Mouse (Mus musculus) intestine, postnatal 0 days (tissue): ENCODE measurements around the gene Wdfy4. TPM values are rescaled to one million over a fixed set of nuclear protein-coding genes. Genes with fewer than 3 reads are reported as not detected.

Experiments used
- ATAC-seq: fragments of 200-750 bp; cut with Nextera tagmentation; 2 replicates; pipeline ENCODE4 v1.8.0; 2017; ENCODE audit warnings: mild to moderate bottlenecking, moderate TSS enrichment, moderate library complexity
- H3K27ac ChIP-seq: fragments of 300-500 bp; sonication (generic); 2 replicates; pipeline ENCODE4 v1.5.1; 2014; ENCODE audit warnings: mild to moderate bottlenecking, low read depth, low read length, moderate library complexity
- H3K27me3 ChIP-seq: fragments of 300-500 bp; sonication (generic); replicated peaks from 2 replicates; pipeline ENCODE4 v1.6.1; 2014; ENCODE audit warnings: low read length, mixed read lengths; ENCODE audit not compliant: control insufficient read depth, insufficient read depth
- H3K36me3 ChIP-seq: fragments of 300-500 bp; sonication (generic); 2 replicates; pipeline ENCODE4 v1.6.1; 2014; ENCODE audit warnings: mild to moderate bottlenecking, moderate library complexity; ENCODE audit not compliant: control insufficient read depth, insufficient read depth
- H3K4me1 ChIP-seq: fragments of 300-500 bp; sonication (generic); replicated peaks from 2 replicates; pipeline ENCODE4 v1.6.1; 2014; ENCODE audit warnings: antibody characterized with exemption, low read length, mixed read lengths; ENCODE audit not compliant: control insufficient read depth, insufficient read depth
- H3K4me2 ChIP-seq: fragments of 300-500 bp; sonication (generic); replicated peaks from 2 replicates; pipeline ENCODE4 v1.6.1; 2014; ENCODE audit warnings: low read depth, mild to moderate bottlenecking, moderate library complexity
- H3K4me3 ChIP-seq: fragments of 300-500 bp; sonication (generic); 2 replicates; pipeline ENCODE4 v1.5.1; 2014; ENCODE audit warnings: low read depth, low read length
- H3K9ac ChIP-seq: fragments of 300-500 bp; sonication (generic); 2 replicates; pipeline ENCODE4 v1.6.1; 2014; ENCODE audit warnings: mild to moderate bottlenecking, low read depth, low read length
- H3K9me3 ChIP-seq: fragments of 300-500 bp; sonication (generic); 2 replicates; pipeline ENCODE4 v1.6.1; 2016; ENCODE audit warnings: mixed run types; ENCODE audit not compliant: control insufficient read depth
- CTCF ChIP-seq: sonication (generic); IDR thresholded peaks from 2 replicates; pipeline ENCODE4 v1.5.1; 2016; ENCODE audit warnings: low read depth, mild to moderate bottlenecking, control low read depth, antibody characterized with exemption, moderate library complexity
- WGBS: fragments of 180-500 bp; shearing (Covaris S2); extraction: QIAGEN DNeasy Blood & Tissue Kit; methylation state at CpG from one replicate; pipeline ENCODE4 v1.1.7; 2014; 5-methylcytosine and 5-hydroxymethylcytosine counted together
- polyA plus RNA-seq: library from polyadenylated mRNA; unstranded; fragments of >200 nt; fragmentation: Nextera tagmentation; extraction: Ambion mirVana; gene quantifications from 2 replicates; pipeline ENCODE4 v1.2.1, GENCODE M21; 2015

The Wdfy4 gene
- polyA plus RNA-seq, 1 experiment from 2014 or later = 0.17 TPM

DNA sequence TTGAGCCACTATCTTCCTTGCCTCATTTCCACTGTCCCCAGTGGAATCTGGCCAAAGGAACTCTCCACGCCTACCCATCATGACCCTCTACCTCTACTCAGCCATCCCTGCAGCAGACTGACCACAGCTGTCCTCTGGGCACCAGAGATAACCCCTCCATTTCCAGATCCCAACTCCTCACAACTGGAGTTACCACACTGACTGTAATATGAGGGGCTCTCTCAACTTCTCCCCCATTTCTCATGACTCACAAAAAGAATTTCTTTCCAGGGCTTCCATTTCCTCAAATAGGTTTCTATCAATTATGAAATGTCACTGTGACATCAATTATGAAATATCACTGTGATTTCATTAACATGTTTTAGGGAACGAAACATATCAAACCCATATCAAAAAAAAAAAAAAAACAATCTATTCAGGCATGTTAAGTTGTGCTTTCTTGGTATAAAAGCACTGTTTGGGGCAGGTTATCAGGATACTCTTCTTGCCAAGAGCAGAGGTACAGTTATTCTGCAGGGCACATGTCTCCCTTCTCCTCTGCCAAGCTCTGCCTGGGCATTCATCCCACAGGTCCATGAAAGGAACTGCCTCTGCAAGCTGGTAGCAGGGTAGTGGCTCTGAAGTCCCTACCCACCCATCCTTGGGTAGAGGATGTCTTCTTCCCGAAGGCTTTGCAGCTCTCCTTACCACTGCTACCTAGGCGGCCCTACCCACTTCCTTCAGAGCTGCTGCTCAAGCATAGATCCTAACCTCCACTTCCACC is 10.1 kb downstream of the Wdfy4 start:
- 71% methylated on average over 4 of the region's 4 CpGs for WGBS
- Histone ChIP-seq H3K4me1 (no peaks in the 10 kb centered on the region), H3K9ac (no peak overlapping the region), H3K4me3 (no peak overlapping the region), H3K4me2 (no peak overlapping the region), H3K9me3 (no peaks in the 10 kb centered on the region), H3K36me3 (no peaks in the 10 kb centered on the region), H3K27ac (no peak overlapping the region), H3K27me3 (no peaks in the 10 kb centered on the region)
- no peak for TF ChIP-seq CTCF
- no peak for ATAC-seq

DNA sequence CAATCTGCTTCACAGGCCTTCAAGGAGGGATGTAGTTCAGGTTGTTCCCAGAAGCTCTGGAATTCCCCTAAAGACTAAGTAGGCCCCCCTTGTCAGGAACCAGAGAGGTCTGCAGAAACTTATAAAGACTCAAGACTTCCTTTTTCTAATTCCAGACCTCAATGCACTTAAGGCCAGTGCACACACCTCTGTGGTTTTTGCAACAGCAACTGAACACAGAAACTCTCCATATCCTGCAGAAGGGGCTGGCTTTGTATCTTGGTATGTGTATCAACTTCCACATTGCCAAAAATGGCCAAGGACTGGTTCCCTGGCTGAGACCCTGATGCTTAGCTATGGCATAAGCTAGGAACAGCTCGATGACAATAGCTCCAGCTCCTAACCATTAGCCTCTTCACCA is 13.4 kb downstream of the Wdfy4 start:
- no peak for ATAC-seq
- no peaks in the 10 kb centered on the region for H3K27me3 ChIP-seq
- H3K9me3 ChIP-seq = no peaks in the 10 kb centered on the region
- H3K9ac ChIP-seq = no peak overlapping the region
- no peaks in the 10 kb centered on the region for H3K4me1 ChIP-seq
- no peak overlapping the region for H3K4me3 ChIP-seq
- TF ChIP-seq CTCF = no peak
- no peak overlapping the region for H3K27ac ChIP-seq
- WGBS = 73% methylated on average over 1 of the region's 1 CpGs
- no peak overlapping the region for H3K4me2 ChIP-seq
- H3K36me3 ChIP-seq = no peaks in the 10 kb centered on the region

DNA sequence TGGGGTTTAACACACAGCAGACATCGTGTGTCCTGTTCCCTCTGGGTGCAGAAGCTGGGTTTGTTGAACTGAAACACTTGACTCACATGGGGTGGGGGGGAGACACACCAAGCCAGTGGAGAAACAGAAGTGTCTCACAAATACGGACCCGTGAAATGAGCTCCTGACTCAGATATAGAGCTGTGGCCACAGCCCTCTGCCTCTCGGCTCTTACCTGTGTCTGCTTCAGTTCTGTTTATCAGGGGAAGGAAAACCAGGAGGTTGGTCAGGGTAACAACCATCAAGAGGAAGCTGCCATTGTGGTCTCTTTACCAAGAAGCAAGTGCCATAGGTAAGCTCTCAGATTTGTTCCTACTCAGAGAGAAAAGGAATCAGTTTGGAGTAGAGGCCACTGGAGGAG is 16.6 kb downstream of the Wdfy4 start:
- no peak for TF ChIP-seq CTCF
- no peak overlapping the region for H3K9ac ChIP-seq
- no peaks in the 10 kb centered on the region for H3K4me1 ChIP-seq
- no peaks in the 10 kb centered on the region for H3K9me3 ChIP-seq
- no peaks in the 10 kb centered on the region for H3K36me3 ChIP-seq
- H3K4me3 ChIP-seq = no peak overlapping the region
- WGBS = 80% methylated on average over 4 of the region's 4 CpGs
- no peak overlapping the region for H3K27ac ChIP-seq
- no peak for ATAC-seq
- no peak overlapping the region for H3K4me2 ChIP-seq
- H3K27me3 ChIP-seq = no peaks in the 10 kb centered on the region

DNA sequence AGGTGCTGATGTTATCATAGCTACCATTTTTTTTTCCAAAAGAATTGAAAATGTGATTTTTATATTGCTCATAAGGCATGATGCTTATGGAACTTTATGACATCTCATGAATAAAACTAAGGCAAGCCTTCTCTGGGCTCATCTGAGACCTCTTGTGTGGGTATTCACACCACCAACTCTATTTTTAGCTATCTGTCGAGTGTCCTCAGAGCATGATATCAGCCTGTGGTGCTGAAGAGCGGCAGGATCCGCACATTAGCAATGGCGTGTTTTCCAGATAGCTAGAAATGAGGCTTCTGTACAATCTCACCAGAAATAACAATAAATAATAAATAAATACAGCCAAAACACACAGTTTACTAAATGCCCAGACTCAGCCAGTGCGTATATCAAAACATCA is 23.1 kb downstream of the Wdfy4 start:
- Histone ChIP-seq H3K4me2 (no peak overlapping the region), H3K9me3 (no peaks in the 10 kb centered on the region), H3K36me3 (no peaks in the 10 kb centered on the region), H3K9ac (no peak overlapping the region), H3K4me1 (no peaks in the 10 kb centered on the region), H3K4me3 (no peak overlapping the region), H3K27ac (no peak overlapping the region), H3K27me3 (no peaks in the 10 kb centered on the region)
- 87% methylated on average over 5 of the region's 5 CpGs for WGBS
- TF ChIP-seq CTCF = no peak
- ATAC-seq = no peak

DNA sequence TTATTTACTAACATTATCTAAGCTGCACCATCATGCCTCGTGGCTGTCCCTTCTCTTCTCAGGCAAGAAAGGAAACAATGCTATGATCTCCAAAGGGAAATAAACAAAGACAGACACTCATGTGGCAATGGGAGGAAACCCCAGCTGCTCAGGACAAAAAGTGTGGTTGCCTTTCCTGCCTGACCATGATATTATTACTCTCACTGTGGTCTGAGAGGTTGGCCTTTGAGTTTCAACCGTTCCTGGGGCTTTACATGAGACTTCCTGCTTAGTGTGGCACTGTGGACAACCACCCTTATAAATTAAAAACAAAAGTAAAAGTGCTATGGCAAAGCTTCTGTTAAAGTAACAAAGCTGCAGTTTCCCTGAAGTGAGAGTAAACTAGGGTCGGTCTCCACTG is 27.0 kb downstream of the Wdfy4 start:
- Histone ChIP-seq H3K4me2 (no peak overlapping the region), H3K27ac (no peak overlapping the region), H3K9ac (no peak overlapping the region), H3K27me3 (no peaks in the 10 kb centered on the region), H3K4me3 (no peak overlapping the region), H3K4me1 (no peaks in the 10 kb centered on the region), H3K36me3 (no peaks in the 10 kb centered on the region), H3K9me3 (no peaks in the 10 kb centered on the region)
- ATAC-seq = no peak
- 53% methylated on average over 3 of the region's 3 CpGs for WGBS
- TF ChIP-seq CTCF = no peak

DNA sequence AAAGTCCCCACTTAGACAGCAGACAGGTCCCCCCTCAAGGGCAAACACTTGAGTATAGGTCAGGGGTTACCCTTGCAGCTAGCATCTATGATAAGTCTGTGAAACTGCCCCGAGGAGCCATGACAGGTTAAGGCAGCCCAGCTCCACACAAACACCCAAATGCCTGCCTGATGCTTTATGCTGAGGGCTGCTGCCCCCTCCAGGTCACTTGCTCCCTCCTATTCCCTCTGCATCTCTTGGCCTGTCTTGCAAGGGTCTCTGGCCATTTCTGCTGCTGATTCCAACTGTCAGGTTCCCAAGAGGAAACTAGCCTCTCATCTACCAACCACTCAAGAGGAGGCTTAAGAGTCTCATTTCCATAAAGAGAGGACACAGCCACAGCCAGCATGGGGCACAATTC is 32.4 kb downstream of the Wdfy4 start:
- Histone ChIP-seq H3K36me3 (no peaks in the 10 kb centered on the region), H3K27me3 (no peaks in the 10 kb centered on the region), H3K9ac (no peak overlapping the region), H3K4me1 (no peaks in the 10 kb centered on the region), H3K4me2 (no peak overlapping the region), H3K9me3 (no peaks in the 10 kb centered on the region), H3K4me3 (no peak overlapping the region), H3K27ac (no peak overlapping the region)
- TF ChIP-seq CTCF = 0 out of 2 replicates have a peak, but pooled peaks have one; percentile 16
- 42% methylated on average over 1 of the region's 1 CpGs for WGBS
- no peak for ATAC-seq
